Mouse (Mus musculus): ENCODE results near the gene Ttc12. TPM values are rescaled to one million over a fixed set of nuclear protein-coding genes. Genes with fewer than 3 reads are reported as not detected.

Ttc12 gene
- total and polyA plus RNA-seq, 2 experiments from 2014 or later, result 5.3 to 5.4 TPM

DNA sequence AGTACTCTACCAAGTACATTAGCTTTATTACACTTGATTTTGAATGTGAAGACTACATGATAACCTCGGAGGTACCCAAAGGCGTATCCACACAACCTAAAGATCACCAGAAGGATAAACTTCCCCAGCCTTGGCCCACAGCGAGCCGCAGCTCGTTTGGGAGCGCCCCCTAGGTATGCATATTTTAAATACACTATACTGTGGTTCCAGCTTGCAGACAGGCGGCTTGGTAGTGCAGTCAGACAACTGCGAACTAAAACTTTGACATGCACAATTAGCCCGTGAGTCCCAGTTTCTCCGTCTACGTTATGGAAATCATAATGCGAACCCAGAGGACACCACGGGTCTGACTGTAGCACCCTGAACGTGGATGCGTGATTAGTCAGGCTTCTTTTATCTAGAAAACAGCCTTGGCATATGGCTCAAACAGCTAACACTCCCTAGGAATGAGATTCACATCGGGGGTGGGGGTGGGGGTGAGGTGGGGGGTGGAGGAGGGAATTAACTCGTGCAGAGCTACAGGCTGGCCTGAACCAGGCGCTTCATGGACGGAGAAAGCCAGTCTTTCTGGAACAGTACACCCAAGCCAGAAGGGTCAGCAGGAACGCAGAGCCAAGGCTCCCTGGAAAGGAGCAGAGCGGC is 654 bp downstream of the Ttc12 start:
- peak overlapping the region; percentile 31; the same call in 1 of the 2 replicates for H3K9ac ChIP-seq (replicated peaks; ENCODE audit: low read depth, low read length)
- 0 out of 2 replicates have a peak, but pooled peaks cover 5% of the 10 kb centered on the region for H3K27me3 ChIP-seq (ENCODE audit: control insufficient read depth, insufficient read depth, low read length)
- TF ChIP-seq EP300 (IDR thresholded peaks at IDR 0.05; ENCODE audit: low read depth) (no peak), CTCF (IDR thresholded peaks at IDR 0.05; ENCODE audit: low read depth) (peak; percentile 67)
- H3K4me1 ChIP-seq (ENCODE audit: control insufficient read depth, insufficient read depth), result no peaks in the 10 kb centered on the region
- no peaks in the 10 kb centered on the region for H3K36me3 ChIP-seq (replicated peaks; ENCODE audit: control insufficient read depth, insufficient read depth, low read length)
- peak overlapping the region; percentile 84 for H3K4me2 ChIP-seq (ENCODE audit: low read depth, low read length)
- ATAC-seq (ENCODE audit: insufficient read depth, low read depth) (peak; percentile 55), DNase-seq (ENCODE audit: low spot score) (peak; percentile 21)
- H3K9me3 ChIP-seq (replicated peaks; ENCODE audit: control insufficient read depth, low read length), result no peaks in the 10 kb centered on the region
- 5% methylated on average over 21 of the region's 21 CpGs for WGBS
- H3K27ac ChIP-seq (ENCODE audit: low read depth), result peak overlapping the region; percentile 39; the same call in 1 of the 2 replicates
- H3K4me3 ChIP-seq (ENCODE audit: low read depth, low read length), result peak overlapping the region; percentile 60

DNA sequence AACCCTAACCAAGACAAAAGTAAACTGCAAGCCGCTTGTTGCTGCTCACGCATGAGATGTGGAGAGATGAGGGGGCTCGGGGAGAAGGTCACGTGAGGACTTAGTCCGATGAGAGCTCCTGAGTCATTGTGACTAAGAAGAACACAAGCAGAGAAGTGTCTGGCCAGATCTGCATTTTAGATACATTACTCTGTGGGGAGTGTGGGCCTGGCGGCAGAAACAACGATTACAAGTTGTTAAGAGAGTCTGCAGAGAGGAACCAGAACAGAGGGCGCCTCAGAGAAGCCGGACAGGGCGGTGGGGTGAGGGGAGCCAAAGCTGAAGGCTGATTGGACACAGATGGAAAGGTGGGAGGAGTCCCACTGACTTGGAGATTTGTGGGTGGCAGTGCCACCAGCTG is 2.7 kb downstream of the Ttc12 start:
- DNase-seq (ENCODE audit: low spot score), result no peak

DNA sequence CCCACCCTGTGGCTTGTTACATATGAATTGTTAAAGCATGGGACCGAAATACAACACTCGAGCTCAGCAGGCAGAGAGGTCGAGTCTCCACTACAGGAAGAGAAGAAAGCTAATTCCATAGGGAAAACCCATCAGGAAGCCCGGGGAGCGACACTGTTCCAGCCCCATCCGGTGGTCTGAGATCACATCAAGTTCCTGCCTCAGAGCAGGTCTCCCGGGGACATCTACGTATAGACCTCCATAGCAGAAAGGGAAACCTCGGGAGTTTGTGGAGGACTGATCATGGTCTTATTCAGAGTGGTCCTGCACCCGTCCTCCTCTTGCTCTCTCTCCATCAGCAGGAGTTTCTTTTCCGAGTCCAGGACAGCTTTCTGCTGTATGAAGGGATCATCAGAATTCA is 13.9 kb downstream of the Ttc12 start:
- no peak for TF ChIP-seq CTCF (IDR thresholded peaks at IDR 0.05; ENCODE audit: low read depth)
- TF ChIP-seq EP300 (IDR thresholded peaks at IDR 0.05; ENCODE audit: low read depth), result no peak
- H3K9ac ChIP-seq (replicated peaks; ENCODE audit: low read depth, low read length), result no peak overlapping the region
- ATAC-seq (ENCODE audit: insufficient read depth, low read depth) (no peak), DNase-seq (ENCODE audit: low spot score) (no peak)
- H3K27me3 ChIP-seq (ENCODE audit: control insufficient read depth, insufficient read depth, low read length), result no peaks in the 10 kb centered on the region
- 0 out of 2 replicates have a peak, but pooled peaks cover under 1% of the 10 kb centered on the region for H3K9me3 ChIP-seq (replicated peaks; ENCODE audit: control insufficient read depth, low read length)
- H3K4me2 ChIP-seq (ENCODE audit: low read depth, low read length), result no peak overlapping the region
- 50% methylated on average over 11 of the region's 11 CpGs for WGBS
- no peaks in the 10 kb centered on the region for H3K36me3 ChIP-seq (replicated peaks; ENCODE audit: control insufficient read depth, insufficient read depth, low read length)
- H3K4me1 ChIP-seq (ENCODE audit: control insufficient read depth, insufficient read depth), result no peaks in the 10 kb centered on the region
- no peak overlapping the region for H3K27ac ChIP-seq (ENCODE audit: low read depth)
- H3K4me3 ChIP-seq (ENCODE audit: low read depth, low read length), result no peak overlapping the region

More for the DNA sequence above, 2.7 kb downstream of the Ttc12 start:
- H3K9me3 ChIP-seq (replicated peaks; ENCODE audit: control insufficient read depth, low read length), result no peaks in the 10 kb centered on the region
- no peaks in the 10 kb centered on the region for H3K27me3 ChIP-seq (ENCODE audit: control insufficient read depth, insufficient read depth, low read length)
- H3K4me1 ChIP-seq (ENCODE audit: control insufficient read depth, insufficient read depth), result no peaks in the 10 kb centered on the region
- no peak overlapping the region for H3K27ac ChIP-seq (ENCODE audit: low read depth)
- no peak overlapping the region for H3K4me3 ChIP-seq (ENCODE audit: low read depth, low read length)
- no peak for ATAC-seq (ENCODE audit: insufficient read depth, low read depth)
- H3K4me2 ChIP-seq (ENCODE audit: low read depth, low read length), result no peak overlapping the region
- TF ChIP-seq CTCF (IDR thresholded peaks at IDR 0.05; ENCODE audit: low read depth) (no peak), EP300 (IDR thresholded peaks at IDR 0.05; ENCODE audit: low read depth) (no peak)
- H3K36me3 ChIP-seq (replicated peaks; ENCODE audit: control insufficient read depth, insufficient read depth, low read length), result no peaks in the 10 kb centered on the region
- no peak overlapping the region for H3K9ac ChIP-seq (replicated peaks; ENCODE audit: low read depth, low read length)
- 40% methylated on average over 10 of the region's 10 CpGs for WGBS

DNA sequence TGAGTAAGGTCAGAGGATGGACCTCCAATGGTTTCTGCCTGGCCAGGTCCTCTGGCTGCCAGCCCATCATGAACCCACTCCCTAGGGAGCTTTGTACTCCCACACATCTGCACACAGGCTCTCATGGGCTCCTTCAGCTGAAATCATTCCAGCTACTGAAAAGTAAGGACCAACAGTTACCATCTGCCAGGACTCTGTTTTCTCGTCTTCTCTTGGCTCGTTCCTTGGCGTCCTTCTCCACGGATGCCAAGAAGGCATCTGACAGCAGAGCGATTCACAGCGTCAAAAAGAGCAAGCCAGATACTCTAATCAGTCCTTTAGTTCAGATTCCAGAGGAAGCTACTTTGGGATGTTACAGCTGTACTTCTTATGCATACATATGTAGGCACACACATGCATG is 15.1 kb downstream of the Ttc12 start:
- ATAC-seq (ENCODE audit: insufficient read depth, low read depth) (no peak), DNase-seq (ENCODE audit: low spot score) (no peak)
- TF ChIP-seq EP300 (IDR thresholded peaks at IDR 0.05; ENCODE audit: low read depth) (no peak), CTCF (IDR thresholded peaks at IDR 0.05; ENCODE audit: low read depth) (no peak)
- H3K4me3 ChIP-seq (ENCODE audit: low read depth, low read length), result no peak overlapping the region
- WGBS, result 70% methylated on average over 6 of the region's 6 CpGs
- H3K9ac ChIP-seq (replicated peaks; ENCODE audit: low read depth, low read length), result no peak overlapping the region
- no peaks in the 10 kb centered on the region for H3K9me3 ChIP-seq (replicated peaks; ENCODE audit: control insufficient read depth, low read length)
- no peaks in the 10 kb centered on the region for H3K36me3 ChIP-seq (replicated peaks; ENCODE audit: control insufficient read depth, insufficient read depth, low read length)
- H3K4me1 ChIP-seq (ENCODE audit: control insufficient read depth, insufficient read depth), result no peaks in the 10 kb centered on the region
- no peaks in the 10 kb centered on the region for H3K27me3 ChIP-seq (ENCODE audit: control insufficient read depth, insufficient read depth, low read length)
- H3K27ac ChIP-seq (ENCODE audit: low read depth), result no peak overlapping the region
- no peak overlapping the region for H3K4me2 ChIP-seq (ENCODE audit: low read depth, low read length)

DNA sequence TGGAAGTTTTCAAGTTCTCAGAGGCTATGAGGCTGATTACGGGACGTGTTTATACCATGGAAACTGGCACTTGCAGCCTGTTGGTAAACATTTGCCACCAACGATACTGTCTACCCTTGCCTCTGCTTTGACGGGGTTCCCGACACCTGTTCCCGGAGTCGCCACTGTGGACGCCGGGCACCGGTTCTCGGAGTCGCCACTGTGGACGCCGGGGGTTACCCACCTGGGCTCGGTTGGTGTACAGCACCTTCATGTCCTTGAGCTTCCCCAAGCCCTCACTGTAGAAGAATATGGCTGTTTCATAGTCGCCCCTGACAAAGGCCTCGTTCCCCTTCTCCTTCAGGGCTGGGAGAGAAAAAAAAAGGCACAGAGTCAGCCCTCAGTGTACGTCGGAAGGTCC is 16.0 kb downstream of the Ttc12 start:
- Histone ChIP-seq H3K9me3 (replicated peaks; ENCODE audit: control insufficient read depth, low read length) (no peaks in the 10 kb centered on the region), H3K4me1 (ENCODE audit: control insufficient read depth, insufficient read depth) (no peaks in the 10 kb centered on the region), H3K4me2 (ENCODE audit: low read depth, low read length) (no peak overlapping the region), H3K4me3 (ENCODE audit: low read depth, low read length) (no peak overlapping the region), H3K27ac (ENCODE audit: low read depth) (no peak overlapping the region), H3K36me3 (replicated peaks; ENCODE audit: control insufficient read depth, insufficient read depth, low read length) (no peaks in the 10 kb centered on the region), H3K9ac (replicated peaks; ENCODE audit: low read depth, low read length) (no peak overlapping the region), H3K27me3 (ENCODE audit: control insufficient read depth, insufficient read depth, low read length) (no peaks in the 10 kb centered on the region)
- DNase-seq (ENCODE audit: low spot score) (no peak), ATAC-seq (ENCODE audit: insufficient read depth, low read depth) (no peak)
- WGBS, result 90% methylated on average over 19 of the region's 19 CpGs
- TF ChIP-seq CTCF (IDR thresholded peaks at IDR 0.05; ENCODE audit: low read depth) (no peak), EP300 (IDR thresholded peaks at IDR 0.05; ENCODE audit: low read depth) (no peak)

DNA sequence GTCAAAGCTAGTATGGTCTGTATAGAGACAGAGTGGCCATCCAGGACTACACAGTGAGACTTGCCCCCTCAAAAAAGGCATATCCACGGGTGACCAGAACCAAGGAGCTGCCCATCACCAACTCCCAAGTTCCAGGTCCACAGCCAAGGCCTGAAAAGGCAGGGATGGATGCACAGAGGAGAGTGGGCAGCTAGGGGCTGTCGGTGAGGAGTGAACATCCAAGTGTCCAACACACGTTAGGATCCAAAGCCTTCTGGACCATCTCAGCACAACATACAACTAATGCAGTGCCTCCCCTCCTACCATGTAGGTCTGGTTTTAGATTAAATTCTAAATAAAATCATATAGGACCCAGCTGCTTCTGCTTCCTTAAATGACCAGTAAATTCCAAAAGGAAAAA is 29.9 kb downstream of the Ttc12 start:
- Histone ChIP-seq H3K9me3 (replicated peaks; ENCODE audit: control insufficient read depth, low read length) (0 out of 2 replicates have a peak, but pooled peaks cover 4% of the 10 kb centered on the region), H3K27me3 (ENCODE audit: control insufficient read depth, insufficient read depth, low read length) (no peaks in the 10 kb centered on the region), H3K36me3 (replicated peaks; ENCODE audit: control insufficient read depth, insufficient read depth, low read length) (no peaks in the 10 kb centered on the region), H3K27ac (ENCODE audit: low read depth) (no peak overlapping the region), H3K9ac (replicated peaks; ENCODE audit: low read depth, low read length) (no peak overlapping the region), H3K4me1 (ENCODE audit: control insufficient read depth, insufficient read depth) (no peaks in the 10 kb centered on the region), H3K4me2 (ENCODE audit: low read depth, low read length) (no peak overlapping the region), H3K4me3 (ENCODE audit: low read depth, low read length) (no peak overlapping the region)
- no peak for ATAC-seq (ENCODE audit: insufficient read depth, low read depth)
- no peak for DNase-seq (ENCODE audit: low spot score)
- TF ChIP-seq CTCF (IDR thresholded peaks at IDR 0.05; ENCODE audit: low read depth) (no peak), EP300 (IDR thresholded peaks at IDR 0.05; ENCODE audit: low read depth) (no peak)
- 76% methylated on average over 3 of the region's 3 CpGs for WGBS

All from heart, postnatal 0 days (tissue).